Mouse (Mus musculus): ENCODE data around the gene Ppil4.

Gene Ppil4

GRCm38 (mm10) chr10:7824663-7825280 is 32.1 kb downstream of the Ppil4 start:
- CTCF ChIA-PET = interaction anchor here (0.7 kb wide), 2 partner anchors 21 to 104 kb away, joined by 7 to 11 read pairs; no protein-coding TSS in a partner anchor

- CTCF ChIA-PET = interaction anchor here (0.7 kb wide), 2 partner anchors 21 to 104 kb away, joined by 7 to 11 read pairs; no protein-coding TSS in a partner anchor
Measured at GRCm38 (mm10) chr10:7825281-7825665, 32.6 kb downstream of the Ppil4 start.

- CTCF ChIA-PET = no interaction called here
Measured at GRCm38 (mm10) chr10:7826106-7826505, 33.4 kb downstream of the Ppil4 start.

GRCm38 (mm10) chr10:7832171-7832676 is 39.5 kb downstream of the Ppil4 start, which contains the start of gene Zc3h12d:
TSS of gene Zc3h12d (plus strand) at chr10:7832470.
- CTCF ChIA-PET = interaction anchor here (1.5 kb wide), 1 partner anchor 14 kb away, joined by 4 read pairs; no protein-coding TSS in a partner anchor

- CTCF ChIA-PET = no interaction called here
Measured at GRCm38 (mm10) chr10:7833377-7834165, 40.9 kb downstream of the Ppil4 start.

- CTCF ChIA-PET = interaction anchor here (0.6 kb wide), 1 partner anchor 24 kb away, joined by 4 read pairs; no protein-coding TSS in a partner anchor
Measured at GRCm38 (mm10) chr10:7834671-7835225, 42.1 kb downstream of the Ppil4 start.

- CTCF ChIA-PET = no interaction called here
Measured at GRCm38 (mm10) chr10:7836902-7837301, 44.2 kb downstream of the Ppil4 start.

- CTCF ChIA-PET = interaction anchor here (0.6 kb wide), 1 partner anchor 135 kb away, joined by 3 read pairs; no protein-coding TSS in a partner anchor
Measured at GRCm38 (mm10) chr10:7837446-7837845, 44.8 kb downstream of the Ppil4 start.

GRCm38 (mm10) chr10:7838036-7838435 is 45.3 kb downstream of the Ppil4 start:
- CTCF ChIA-PET = interaction anchor here (0.6 kb wide), 1 partner anchor 135 kb away, joined by 3 read pairs; no protein-coding TSS in a partner anchor

- CTCF ChIA-PET = no interaction called here
Measured at GRCm38 (mm10) chr10:7838874-7839421, 46.3 kb downstream of the Ppil4 start.

GRCm38 (mm10) chr10:7839551-7840352 is 47.1 kb downstream of the Ppil4 start:
- CTCF ChIA-PET = no interaction called here

GRCm38 (mm10) chr10:7840353-7840733 is 47.7 kb downstream of the Ppil4 start:
- CTCF ChIA-PET = interaction anchor here (0.6 kb wide), 3 partner anchors 101 to 865 kb away, joined by 3 to 9 read pairs (median 6); no protein-coding TSS in a partner anchor

GRCm38 (mm10) chr10:7840785-7841184 is 48.1 kb downstream of the Ppil4 start:
- CTCF ChIA-PET = interaction anchor here (0.6 kb wide), 3 partner anchors 101 to 865 kb away, joined by 3 to 9 read pairs (median 6); no protein-coding TSS in a partner anchor

- CTCF ChIA-PET = interaction anchor here (0.6 kb wide), 1 partner anchor 10 kb away, joined by 10 read pairs; no protein-coding TSS in a partner anchor
Measured at GRCm38 (mm10) chr10:7841571-7842080, 48.9 kb downstream of the Ppil4 start.

- CTCF ChIA-PET = no interaction called here
Measured at GRCm38 (mm10) chr10:7843181-7843580, 50.5 kb downstream of the Ppil4 start.

- CTCF ChIA-PET = no interaction called here
Measured at GRCm38 (mm10) chr10:7844161-7844560, 51.5 kb downstream of the Ppil4 start.

GRCm38 (mm10) chr10:7845136-7845535 is 52.4 kb downstream of the Ppil4 start:
- CTCF ChIA-PET = interaction anchor here (0.6 kb wide), 3 partner anchors 18 to 197 kb away, joined by 3 to 6 read pairs (median 6); no protein-coding TSS in a partner anchor

GRCm38 (mm10) chr10:7845991-7846390 is 53.3 kb downstream of the Ppil4 start:
- CTCF ChIA-PET = interaction anchor here (0.6 kb wide), 1 partner anchor 21 kb away, joined by 7 read pairs; no protein-coding TSS in a partner anchor

GRCm38 (mm10) chr10:7847166-7847605 is 54.5 kb downstream of the Ppil4 start:
- CTCF ChIA-PET = no interaction called here

- CTCF ChIA-PET = interaction anchor here (1.0 kb wide), 1 partner anchor 16 kb away, joined by 3 read pairs; no protein-coding TSS in a partner anchor
Measured at GRCm38 (mm10) chr10:7851891-7852290, 59.2 kb downstream of the Ppil4 start.

All from spleen, embryonic (tissue).